Mouse (Mus musculus): ENCODE measurements at regions not wholly inside any gene's neighbourhood (a gene's known extent, or its start where the extent isn't known, plus 50 kb on each side); places are given as distances from the start of the nearest gene placed in this dataset.

GRCm38 (mm10) chr7:36591496-36591895 is 106.4 kb upstream of the Tshz3 start:
- Histone ChIP-seq H3K36me3 (ENCODE audit: control insufficient read depth, insufficient read depth, low read length) (no peaks in the 10 kb centered on the region), H3K27me3 (ENCODE audit: control insufficient read depth, insufficient read depth, low read length) (no peaks in the 10 kb centered on the region), H3K27ac (ENCODE audit: low read depth, low read length) (no peak overlapping the region), H3K4me1 (replicated peaks; ENCODE audit: control insufficient read depth, insufficient read depth, low read length) (no peaks in the 10 kb centered on the region), H3K4me2 (replicated peaks; ENCODE audit: low read depth, low read length) (no peak overlapping the region), H3K4me3 (ENCODE audit: low read depth, low read length) (no peak overlapping the region), H3K9me3 (ENCODE audit: control insufficient read depth, low read length) (no peaks in the 10 kb centered on the region), H3K9ac (ENCODE audit: low read depth, low read length) (no peak overlapping the region)
- no peak for DNase-seq (ENCODE audit: low spot score)
- ATAC-seq (ENCODE audit: low FRiP score), result no peak
- 94% methylated on average over 1 of the region's 1 CpGs for WGBS

DNA sequence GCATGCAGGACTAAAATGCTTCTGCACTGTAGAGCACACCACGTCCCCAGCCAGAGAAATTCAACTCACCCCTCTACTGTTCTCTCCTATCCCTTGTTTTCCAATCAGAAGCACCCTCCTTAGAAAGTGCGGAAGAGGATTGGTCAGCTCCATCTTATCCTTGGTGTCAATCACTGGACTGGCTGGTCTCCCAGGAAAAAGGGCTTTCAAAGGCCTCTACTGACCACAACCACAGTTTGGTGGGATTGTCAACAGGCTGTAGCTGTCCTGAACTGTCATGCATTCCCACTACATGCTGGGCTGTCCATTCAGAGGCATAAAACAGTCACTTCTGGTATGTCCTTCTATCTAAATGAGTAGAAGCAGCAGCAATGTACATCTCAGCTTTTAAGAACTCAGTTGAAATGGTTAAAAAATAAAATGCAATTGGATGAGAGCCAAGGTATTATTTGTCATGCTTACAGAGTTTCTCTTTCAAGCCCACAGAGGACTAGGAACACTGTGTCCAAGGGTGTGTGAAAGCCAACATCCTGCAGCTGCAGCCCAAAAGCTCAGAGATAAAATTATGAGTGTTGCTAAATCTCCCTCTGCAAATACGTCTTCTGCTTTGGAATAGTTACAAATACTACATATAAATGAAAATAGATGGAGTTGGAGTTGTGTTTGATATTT is 101.2 kb upstream of the Tshz3 start:
- ATAC-seq (ENCODE audit: low FRiP score) (no peak), DNase-seq (ENCODE audit: low spot score) (no peak)

DNA sequence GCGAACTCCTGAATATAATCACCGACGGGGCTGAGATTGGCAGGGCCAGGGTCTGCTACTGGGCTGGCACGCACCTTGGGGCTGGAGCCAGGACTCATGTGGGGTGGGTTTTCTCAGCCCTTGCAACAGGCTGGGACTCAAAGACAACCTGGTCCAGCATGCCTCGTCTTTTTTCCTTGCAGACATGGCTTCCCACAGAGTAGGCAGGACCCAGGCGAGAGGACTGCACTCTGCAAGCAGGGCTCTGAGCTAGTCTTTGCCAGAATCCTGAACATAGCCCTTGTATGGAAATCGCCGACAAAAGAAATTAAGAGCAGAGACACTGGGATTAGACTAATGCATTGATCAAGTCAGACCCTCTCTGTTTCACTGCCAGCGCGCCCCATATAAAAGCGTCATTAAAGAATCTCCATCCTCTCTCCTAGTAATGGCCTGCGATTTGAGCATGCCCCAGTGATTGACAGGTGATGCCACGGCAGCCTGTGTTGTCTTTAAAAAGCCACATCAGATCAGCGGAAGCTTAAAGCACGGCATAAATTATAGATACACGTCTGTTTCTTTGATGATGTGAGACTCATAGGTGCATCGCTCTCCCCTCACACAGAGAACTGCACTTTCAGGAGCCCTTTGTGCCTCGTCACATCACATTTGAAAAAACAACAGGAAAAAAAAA is 92.8 kb upstream of the Tshz3 start:
- H3K4me1 ChIP-seq (replicated peaks; ENCODE audit: control insufficient read depth, insufficient read depth, low read length), result no peaks in the 10 kb centered on the region
- WGBS, result 65% methylated on average over 18 of the region's 18 CpGs

More for the DNA sequence above, 101.2 kb upstream of the Tshz3 start:
- Histone ChIP-seq H3K27ac (ENCODE audit: low read depth, low read length) (no peak overlapping the region), H3K9ac (ENCODE audit: low read depth, low read length) (no peak overlapping the region), H3K36me3 (ENCODE audit: control insufficient read depth, insufficient read depth, low read length) (no peaks in the 10 kb centered on the region), H3K4me2 (replicated peaks; ENCODE audit: low read depth, low read length) (no peak overlapping the region), H3K4me3 (ENCODE audit: low read depth, low read length) (no peak overlapping the region), H3K27me3 (ENCODE audit: control insufficient read depth, insufficient read depth, low read length) (no peaks in the 10 kb centered on the region), H3K4me1 (replicated peaks; ENCODE audit: control insufficient read depth, insufficient read depth, low read length) (no peaks in the 10 kb centered on the region), H3K9me3 (ENCODE audit: control insufficient read depth, low read length) (no peaks in the 10 kb centered on the region)
- WGBS, result 85% methylated on average over 3 of the region's 3 CpGs

DNA sequence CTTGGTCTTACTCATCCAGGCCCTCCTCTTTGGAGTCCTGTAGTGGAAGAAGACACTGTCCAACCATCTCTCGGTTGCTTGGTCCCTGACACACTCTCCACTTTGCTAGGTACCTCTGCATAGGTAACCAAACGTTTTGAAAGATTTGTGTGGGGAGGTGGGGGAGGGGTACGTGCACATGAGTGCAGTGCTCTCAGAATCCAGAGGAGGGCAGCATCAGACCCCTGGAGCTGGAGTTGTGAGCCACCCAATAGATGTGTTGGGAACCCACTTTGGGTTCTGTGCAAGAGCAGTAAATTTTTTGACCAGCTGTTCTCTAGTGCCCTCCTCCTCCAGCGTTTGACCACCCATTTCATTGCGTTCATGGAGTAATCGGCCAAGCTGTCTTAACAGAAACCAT is 77.7 kb upstream of the Tshz3 start:
- no peaks in the 10 kb centered on the region for H3K9me3 ChIP-seq (ENCODE audit: control insufficient read depth, low read length)
- 67% methylated on average over 6 of the region's 6 CpGs for WGBS
- no peaks in the 10 kb centered on the region for H3K4me1 ChIP-seq (replicated peaks; ENCODE audit: control insufficient read depth, insufficient read depth, low read length)
- ATAC-seq (ENCODE audit: low FRiP score), result no peak
- no peak overlapping the region for H3K4me3 ChIP-seq (ENCODE audit: low read depth, low read length)
- no peak overlapping the region for H3K27ac ChIP-seq (ENCODE audit: low read depth, low read length)
- H3K9ac ChIP-seq (ENCODE audit: low read depth, low read length), result no peak overlapping the region
- H3K27me3 ChIP-seq (ENCODE audit: control insufficient read depth, insufficient read depth, low read length), result no peaks in the 10 kb centered on the region
- DNase-seq (ENCODE audit: low spot score), result peak; percentile 15
- no peaks in the 10 kb centered on the region for H3K36me3 ChIP-seq (ENCODE audit: control insufficient read depth, insufficient read depth, low read length)
- H3K4me2 ChIP-seq (replicated peaks; ENCODE audit: low read depth, low read length), result no peak overlapping the region

More for the DNA sequence above, 92.8 kb upstream of the Tshz3 start:
- no peaks in the 10 kb centered on the region for H3K36me3 ChIP-seq (ENCODE audit: control insufficient read depth, insufficient read depth, low read length)
- no peaks in the 10 kb centered on the region for H3K9me3 ChIP-seq (ENCODE audit: control insufficient read depth, low read length)
- ATAC-seq (ENCODE audit: low FRiP score), result no peak
- no peaks in the 10 kb centered on the region for H3K27me3 ChIP-seq (ENCODE audit: control insufficient read depth, insufficient read depth, low read length)
- DNase-seq (ENCODE audit: low spot score), result no peak
- no peak overlapping the region for H3K4me3 ChIP-seq (ENCODE audit: low read depth, low read length)
- H3K4me2 ChIP-seq (replicated peaks; ENCODE audit: low read depth, low read length), result no peak overlapping the region
- H3K27ac ChIP-seq (ENCODE audit: low read depth, low read length), result no peak overlapping the region
- H3K9ac ChIP-seq (ENCODE audit: low read depth, low read length), result no peak overlapping the region

GRCm38 (mm10) chr7:36644252-36644651 is 53.7 kb upstream of the Tshz3 start:
- H3K4me3 ChIP-seq (ENCODE audit: low read depth, low read length), result no peak overlapping the region
- no peak overlapping the region for H3K9ac ChIP-seq (ENCODE audit: low read depth, low read length)
- DNase-seq (ENCODE audit: low spot score), result no peak
- no peak overlapping the region for H3K27ac ChIP-seq (ENCODE audit: low read depth, low read length)
- no peaks in the 10 kb centered on the region for H3K36me3 ChIP-seq (ENCODE audit: control insufficient read depth, insufficient read depth, low read length)
- H3K4me1 ChIP-seq (replicated peaks; ENCODE audit: control insufficient read depth, insufficient read depth, low read length), result no peaks in the 10 kb centered on the region
- no peak overlapping the region for H3K4me2 ChIP-seq (replicated peaks; ENCODE audit: low read depth, low read length)
- no peak for ATAC-seq (ENCODE audit: low FRiP score)
- H3K27me3 ChIP-seq (ENCODE audit: control insufficient read depth, insufficient read depth, low read length), result no peaks in the 10 kb centered on the region
- WGBS, result 47% methylated on average over 3 of the region's 3 CpGs
- no peaks in the 10 kb centered on the region for H3K9me3 ChIP-seq (ENCODE audit: control insufficient read depth, low read length)
